7 mouse cellular contexts compared by ENCODE assay signal in the genomic region with DNA sequence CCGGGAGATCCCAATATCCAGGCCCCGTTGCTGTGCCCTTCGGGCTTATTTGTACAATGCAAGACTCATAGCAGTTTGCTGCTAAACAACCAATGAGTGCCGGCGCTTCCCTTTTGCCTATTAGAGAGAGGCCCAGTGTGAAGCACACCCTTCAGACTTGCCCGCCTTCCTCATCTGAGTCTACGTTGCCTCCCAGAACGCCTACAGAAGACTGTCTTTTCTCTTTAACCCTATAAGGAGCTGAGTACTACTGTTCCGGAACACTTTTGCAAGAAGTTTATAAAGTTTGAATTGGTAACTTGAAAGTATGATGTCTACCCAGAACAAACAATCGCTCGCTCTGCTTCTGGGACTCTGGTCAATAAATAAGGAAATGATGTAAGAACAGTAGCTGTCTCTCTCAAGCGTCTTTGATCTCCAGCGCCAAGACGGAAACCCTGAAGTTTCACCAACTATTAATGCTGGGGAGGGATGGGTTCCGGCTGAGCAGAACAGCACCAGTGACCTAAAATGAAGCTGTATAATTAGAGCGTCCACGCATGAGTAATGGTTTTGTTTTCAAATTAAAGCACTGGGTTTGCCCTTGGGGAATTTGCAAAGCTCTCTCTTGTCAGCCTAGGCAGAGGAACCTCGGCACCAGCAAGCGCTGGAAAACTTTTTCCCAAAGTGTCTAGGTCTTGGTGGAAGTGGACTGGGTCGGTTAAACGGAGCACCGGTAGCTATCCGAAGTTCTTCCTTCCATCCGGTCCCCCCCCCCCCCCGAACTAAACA. TPM values are rescaled to one million over a fixed set of nuclear protein-coding genes. Genes with fewer than 3 reads are reported as not detected.
A peak's percentile ranks its signal among the peaks of the same experiment; 100 is the strongest.
DNase-seq lines count a peak whose midpoint lies in the region; ATAC-seq and TF ChIP-seq lines count a peak whose summit lies in the region.

No protein-coding gene starts in this region.

- H3K4me1 ChIP-seq in bone marrow, adult 2 months (ENCODE audit: control insufficient read depth, insufficient read depth, low read length): peaks cover 3% of the 10 kb centered on the region; the same call in 1 of the 2 replicates
- H3K4me1 ChIP-seq in forebrain, embryonic 15.5 days: peaks cover 11% of the 10 kb centered on the region
- H3K4me1 ChIP-seq in hindbrain, embryonic 12.5 days: peaks cover 6% of the 10 kb centered on the region
- peaks cover 3% of the 10 kb centered on the region; the same call in 1 of the 2 replicates for H3K4me1 ChIP-seq in limb, embryonic 13.5 days
- no peaks in the 10 kb centered on the region for H3K4me1 ChIP-seq in midbrain, embryonic 14.5 days (ENCODE audit: control insufficient read depth, insufficient read depth, low read length)

- DNase-seq in MEL-GATA-1-ER (ENCODE audit: extremely low read depth, low read depth): peak; percentile 92
- DNase-seq in midbrain, embryonic 14.5 days: peak; percentile 66
- DNase-seq in spleen, postnatal 36 days (ENCODE audit: low spot score in 2 of 2): peak; percentile 74 to 80

- TF ChIP-seq POLR2A in bone marrow, adult 2 months (IDR thresholded peaks at IDR 0.05; ENCODE audit: borderline replicate concordance, control insufficient read depth, low read depth, low read length): no peak

- peak overlapping the region; percentile 80 for H3K4me3 ChIP-seq in bone marrow, adult 2 months (replicated peaks; ENCODE audit: control insufficient read depth, low read depth, low read length)
- peak overlapping the region; percentile 60 for H3K4me3 ChIP-seq in forebrain, embryonic 15.5 days
- peak overlapping the region; percentile 57 for H3K4me3 ChIP-seq in hindbrain, embryonic 12.5 days
- peak overlapping the region; percentile 70 for H3K4me3 ChIP-seq in limb, embryonic 13.5 days
- H3K4me3 ChIP-seq in midbrain, embryonic 14.5 days (replicated peaks; ENCODE audit: low read depth, low read length): peak overlapping the region; percentile 55

- WGBS in bone marrow, adult 2 months: 0% methylated on average over 23 of the region's 25 CpGs
- WGBS in forebrain, embryonic 15.5 days: under 1% methylated on average over 24 of the region's 25 CpGs
- WGBS in hindbrain, embryonic 12.5 days: 4% methylated on average over 23 of the region's 25 CpGs
- WGBS in limb, embryonic 13.5 days: 2% methylated on average over 25 of the region's 25 CpGs
- 7% methylated on average over 24 of the region's 25 CpGs for whole genome bisulfite sequencing in midbrain, embryonic 14.5 days

- peak overlapping the region; percentile 99 for H3K27ac ChIP-seq in bone marrow, adult 2 months (ENCODE audit: control insufficient read depth, insufficient read depth, low read depth, low read length, poor library complexity)
- H3K27ac ChIP-seq in forebrain, embryonic 15.5 days (replicated peaks): peak overlapping the region; percentile 72
- H3K27ac ChIP-seq in hindbrain, embryonic 12.5 days: peak overlapping the region; percentile 81
- no peak overlapping the region; the same call in 1 of the 2 replicates for H3K27ac ChIP-seq in limb, embryonic 13.5 days
- peak overlapping the region; percentile 70 for H3K27ac ChIP-seq in midbrain, embryonic 14.5 days (replicated peaks; ENCODE audit: low read depth, low read length)

- H3K27me3 ChIP-seq in forebrain, embryonic 15.5 days: no peaks in the 10 kb centered on the region
- 0 out of 2 replicates have a peak, but pooled peaks cover 3% of the 10 kb centered on the region for H3K27me3 ChIP-seq in hindbrain, embryonic 12.5 days
- H3K27me3 ChIP-seq in limb, embryonic 13.5 days: peaks cover 3% of the 10 kb centered on the region; the same call in 1 of the 2 replicates
- H3K27me3 ChIP-seq in midbrain, embryonic 14.5 days (ENCODE audit: control insufficient read depth, insufficient read depth, low read length): peaks cover 6% of the 10 kb centered on the region; the same call in 1 of the 2 replicates

- H3K9ac ChIP-seq in forebrain, embryonic 15.5 days (replicated peaks): peak overlapping the region; percentile 61
- H3K9ac ChIP-seq in hindbrain, embryonic 12.5 days: peak overlapping the region; percentile 73
- H3K9ac ChIP-seq in limb, embryonic 13.5 days: peak overlapping the region; percentile 74
- H3K9ac ChIP-seq in midbrain, embryonic 14.5 days (replicated peaks; ENCODE audit: low read length): peak overlapping the region; percentile 55

- no peaks in the 10 kb centered on the region for H3K36me3 ChIP-seq in forebrain, embryonic 15.5 days
- no peaks in the 10 kb centered on the region for H3K36me3 ChIP-seq in hindbrain, embryonic 12.5 days
- no peaks in the 10 kb centered on the region; the same call in 1 of the 2 replicates for H3K36me3 ChIP-seq in limb, embryonic 13.5 days
- no peaks in the 10 kb centered on the region for H3K36me3 ChIP-seq in midbrain, embryonic 14.5 days (ENCODE audit: control insufficient read depth, insufficient read depth, low read length)

- no peak for TF ChIP-seq CTCF in bone marrow, adult 2 months (IDR thresholded peaks at IDR 0.05; ENCODE audit: control insufficient read depth, insufficient read depth, low read length)

- H3K4me2 ChIP-seq in forebrain, embryonic 15.5 days (replicated peaks): peak overlapping the region; percentile 94
- H3K4me2 ChIP-seq in hindbrain, embryonic 12.5 days (replicated peaks): peak overlapping the region; percentile 81
- peak overlapping the region; percentile 73 for H3K4me2 ChIP-seq in limb, embryonic 13.5 days (replicated peaks)
- peak overlapping the region; percentile 98 for H3K4me2 ChIP-seq in midbrain, embryonic 14.5 days (ENCODE audit: low read length)

- ATAC-seq in forebrain, embryonic 15.5 days (replicated peaks): peak; percentile 75
- peak; percentile 76 for ATAC-seq in hindbrain, embryonic 12.5 days (ENCODE audit: low FRiP score)
- peak; percentile 64 for ATAC-seq in limb, embryonic 13.5 days (ENCODE audit: low FRiP score, low read depth)
- ATAC-seq in midbrain, embryonic 14.5 days (ENCODE audit: low FRiP score, low TSS enrichment): peak; percentile 60

- no peaks in the 10 kb centered on the region for H3K9me3 ChIP-seq in forebrain, embryonic 15.5 days
- H3K9me3 ChIP-seq in hindbrain, embryonic 12.5 days (replicated peaks): no peaks in the 10 kb centered on the region
- no peaks in the 10 kb centered on the region for H3K9me3 ChIP-seq in limb, embryonic 13.5 days
- no peaks in the 10 kb centered on the region for H3K9me3 ChIP-seq in midbrain, embryonic 14.5 days (ENCODE audit: control insufficient read depth, low read length)

RNA-seq across cellular contexts. Expression of a gene that starts 0.7 kb away (rescaled TPM):
- polyA plus RNA-seq in bone marrow, adult 2 months (2011; ENCODE audit: insufficient read depth, insufficient read length, low replicate concordance, missing spikeins): 25.4 and 38.7 TPM in 2 replicates
- 20.6 and 21.8 TPM in 2 replicates for polyA plus RNA-seq in forebrain, embryonic 15.5 days (2015; fragmentation: Nextera tagmentation; extraction: Ambion mirVana)
- 30.5 and 36.2 TPM in 2 replicates for polyA plus RNA-seq in hindbrain, embryonic 12.5 days (2016; fragmentation: Nextera tagmentation; extraction: Ambion mirVana)
- polyA plus RNA-seq in limb, embryonic 13.5 days (2015; fragmentation: Nextera tagmentation; extraction: Ambion mirVana): 22.7 and 24.7 TPM in 2 replicates
- 16.9 and 19.4 TPM in 2 replicates for polyA plus RNA-seq in midbrain, embryonic 14.5 days (2014; fragmentation: Nextera tagmentation; extraction: Ambion mirVana)

RNA-seq across cellular contexts. Expression of a gene that starts 41.4 kb away (rescaled TPM):
- polyA plus RNA-seq in bone marrow, adult 2 months (2011; ENCODE audit: insufficient read depth, insufficient read length, low replicate concordance, missing spikeins): 2.8 and 4.2 TPM in 2 replicates
- 2.9 and 3.2 TPM in 2 replicates for polyA plus RNA-seq in forebrain, embryonic 15.5 days (2015; fragmentation: Nextera tagmentation; extraction: Ambion mirVana)
- polyA plus RNA-seq in hindbrain, embryonic 12.5 days (2016; fragmentation: Nextera tagmentation; extraction: Ambion mirVana): 6.1 and 6.8 TPM in 2 replicates
- 9.3 and 10.4 TPM in 2 replicates for polyA plus RNA-seq in limb, embryonic 13.5 days (2015; fragmentation: Nextera tagmentation; extraction: Ambion mirVana)
- polyA plus RNA-seq in midbrain, embryonic 14.5 days (2014; fragmentation: Nextera tagmentation; extraction: Ambion mirVana): 2.6 and 3.7 TPM in 2 replicates
